Mouse (Mus musculus): Measurements from ENCODE around the gene Pycr2. TPM values are rescaled to one million over a fixed set of nuclear protein-coding genes. Genes with fewer than 3 reads are reported as not detected.

Gene Pycr2
- polyA plus RNA-seq, 1 experiment from 2014 or later, result 125 TPM

DNA sequence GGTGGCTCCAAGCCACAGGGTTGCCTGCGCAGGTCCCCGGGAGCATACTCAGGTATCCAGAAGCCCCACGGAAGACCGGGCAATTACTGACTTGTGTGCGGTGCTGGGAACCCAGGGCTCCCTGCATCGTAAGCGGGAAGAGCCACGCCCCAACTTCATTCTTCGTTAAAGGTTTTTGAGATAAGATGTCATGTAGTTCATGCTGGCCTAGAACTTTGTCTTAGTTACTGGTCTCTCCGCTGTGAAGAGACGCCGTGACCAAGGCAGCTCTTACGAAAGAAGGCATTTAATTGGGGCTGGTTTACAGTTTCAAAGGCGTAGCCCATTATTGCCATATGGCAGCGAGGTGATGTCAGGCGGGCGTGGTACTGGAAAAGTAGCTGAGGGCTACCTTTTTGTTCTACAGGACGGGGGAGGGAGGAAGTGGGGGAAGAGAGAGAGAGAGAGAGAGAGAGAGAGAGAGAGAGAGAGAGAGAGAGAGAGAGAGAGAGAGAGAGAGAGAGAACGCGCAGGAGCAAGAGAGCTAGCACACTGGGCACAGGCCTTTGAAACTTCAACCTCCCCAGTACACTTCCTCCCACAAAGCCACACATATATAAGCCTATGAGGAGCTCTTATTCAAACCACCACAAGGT lies 7.7 kb downstream of the Pycr2 start:
- H3K27ac ChIP-seq, result no peak overlapping the region
- no peaks in the 10 kb centered on the region; the same call in 1 of the 2 replicates for H3K27me3 ChIP-seq (ENCODE audit: insufficient read depth, poor library complexity, severe bottlenecking)
- H3K36me3 ChIP-seq, result peaks cover 27% of the 10 kb centered on the region
- no peaks in the 10 kb centered on the region for H3K9me3 ChIP-seq
- H3K4me3 ChIP-seq, result no peak overlapping the region
- 0 out of 2 replicates have a peak, but pooled peaks cover 7% of the 10 kb centered on the region for H3K4me1 ChIP-seq (replicated peaks)
- no peak for DNase-seq (ENCODE audit: low spot score)
- 65% methylated on average over 20 of the region's 20 CpGs for WGBS

DNA sequence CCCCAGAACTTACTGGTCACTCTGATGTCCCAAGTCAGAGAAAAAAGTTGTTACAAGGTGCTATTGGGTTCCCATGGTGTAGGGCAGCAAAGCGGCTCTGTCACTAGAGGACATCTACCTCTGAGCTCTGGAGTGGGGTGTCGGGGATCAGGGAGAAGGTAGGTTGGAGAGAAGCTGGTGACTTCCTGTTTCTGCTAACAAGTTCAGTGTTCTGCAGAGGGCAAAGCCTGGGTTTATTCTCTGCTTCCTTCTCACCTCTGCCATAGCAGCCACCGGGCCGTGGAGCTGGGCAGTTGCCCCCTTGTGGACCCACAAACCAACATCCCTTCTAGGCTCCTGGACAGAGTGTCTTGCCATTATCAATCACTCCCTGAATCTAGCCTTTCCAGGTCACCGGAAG lies 8.7 kb downstream of the Pycr2 start:
- no peak overlapping the region for H3K27ac ChIP-seq
- WGBS, result 88% methylated on average over 5 of the region's 5 CpGs
- no peak for DNase-seq (ENCODE audit: low spot score)
- no peak overlapping the region for H3K4me3 ChIP-seq
- H3K36me3 ChIP-seq, result peaks cover 16% of the 10 kb centered on the region
- H3K4me1 ChIP-seq (replicated peaks), result 0 out of 2 replicates have a peak, but pooled peaks cover 7% of the 10 kb centered on the region
- no peaks in the 10 kb centered on the region for H3K9me3 ChIP-seq
- H3K27me3 ChIP-seq (ENCODE audit: insufficient read depth, poor library complexity, severe bottlenecking), result no peaks in the 10 kb centered on the region; the same call in 1 of the 2 replicates

DNA sequence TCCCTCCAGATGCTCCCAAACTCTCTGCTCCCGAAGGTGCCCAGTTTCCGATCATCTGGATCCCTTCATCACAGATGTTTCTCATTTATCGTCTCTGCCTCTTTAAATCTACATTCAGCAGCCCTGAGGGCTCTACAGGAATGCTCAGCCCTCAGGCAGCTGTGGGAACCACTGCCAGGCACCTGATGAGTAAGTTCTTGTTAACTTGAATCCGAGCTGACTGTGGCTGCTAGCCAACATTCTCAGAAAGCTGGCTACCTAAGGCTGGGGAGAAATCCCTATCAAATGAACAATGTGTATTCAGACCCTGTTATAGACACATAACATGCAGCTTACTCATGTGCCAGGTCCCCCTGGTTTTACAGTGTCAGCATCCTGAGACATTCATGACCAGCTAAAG lies 9.7 kb downstream of the Pycr2 start:
- no peak for DNase-seq (ENCODE audit: low spot score)
- Histone ChIP-seq H3K36me3 (peaks cover 6% of the 10 kb centered on the region), H3K9me3 (no peaks in the 10 kb centered on the region), H3K27ac (no peak overlapping the region), H3K27me3 (ENCODE audit: insufficient read depth, poor library complexity, severe bottlenecking) (no peaks in the 10 kb centered on the region; the same call in 1 of the 2 replicates), H3K4me1 (replicated peaks) (0 out of 2 replicates have a peak, but pooled peaks cover 7% of the 10 kb centered on the region), H3K4me3 (no peak overlapping the region)
- 65% methylated on average over 4 of the region's 4 CpGs for WGBS

DNA sequence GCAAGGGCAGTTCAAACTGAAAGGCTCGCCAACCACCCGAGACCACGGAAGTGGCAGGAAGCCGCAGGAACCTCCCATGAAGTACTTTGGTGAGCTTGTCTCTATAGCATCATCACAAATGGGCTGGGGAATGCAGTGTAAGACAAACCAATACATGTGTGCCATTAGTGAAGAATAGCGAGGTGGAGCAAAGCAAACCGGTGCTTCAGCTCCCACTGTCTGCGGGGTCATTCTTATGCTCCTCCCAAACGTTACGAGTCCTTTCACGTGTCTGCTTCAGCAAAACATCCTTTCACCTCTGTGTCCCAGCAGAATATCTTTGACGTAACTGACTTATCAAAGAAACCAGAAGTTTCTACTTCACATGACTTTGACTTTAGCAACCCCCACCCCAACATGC lies 12.3 kb downstream of the Pycr2 start:
- no peaks in the 10 kb centered on the region; the same call in 1 of the 2 replicates for H3K27me3 ChIP-seq (ENCODE audit: insufficient read depth, poor library complexity, severe bottlenecking)
- no peak overlapping the region for H3K27ac ChIP-seq
- no peak overlapping the region for H3K4me3 ChIP-seq
- DNase-seq (ENCODE audit: low spot score), result no peak
- no peaks in the 10 kb centered on the region for H3K36me3 ChIP-seq
- 94% methylated on average over 11 of the region's 11 CpGs for WGBS
- 0 out of 2 replicates have a peak, but pooled peaks cover 7% of the 10 kb centered on the region for H3K4me1 ChIP-seq (replicated peaks)
- no peaks in the 10 kb centered on the region for H3K9me3 ChIP-seq

DNA sequence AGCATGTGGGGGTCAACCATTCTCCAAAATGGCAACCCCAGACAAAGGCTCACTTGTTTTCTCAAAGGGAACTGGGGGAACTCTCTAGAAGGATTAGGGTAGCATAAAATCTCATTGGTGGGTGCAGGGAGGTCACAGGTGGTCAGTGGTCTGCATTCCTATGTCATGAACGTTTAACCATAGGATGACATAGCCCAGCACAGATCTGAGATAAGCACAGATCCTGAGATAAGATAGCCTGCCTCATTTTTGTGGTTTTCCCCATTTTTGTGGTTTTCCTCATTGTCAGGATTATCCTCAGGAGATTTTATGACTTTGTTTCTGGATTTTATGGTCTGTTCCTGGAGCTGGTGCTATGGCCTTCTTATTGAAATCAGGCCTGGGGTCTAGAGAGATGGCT lies 13.0 kb downstream of the Pycr2 start:
- DNase-seq (ENCODE audit: low spot score), result no peak
- WGBS, result 51% methylated on average over 1 of the region's 1 CpGs
- H3K27ac ChIP-seq, result no peak overlapping the region
- no peaks in the 10 kb centered on the region for H3K27me3 ChIP-seq (ENCODE audit: insufficient read depth, poor library complexity, severe bottlenecking)
- no peaks in the 10 kb centered on the region for H3K9me3 ChIP-seq
- 0 out of 2 replicates have a peak, but pooled peaks cover 3% of the 10 kb centered on the region for H3K4me1 ChIP-seq (replicated peaks)
- no peaks in the 10 kb centered on the region for H3K36me3 ChIP-seq
- no peak overlapping the region for H3K4me3 ChIP-seq

DNA sequence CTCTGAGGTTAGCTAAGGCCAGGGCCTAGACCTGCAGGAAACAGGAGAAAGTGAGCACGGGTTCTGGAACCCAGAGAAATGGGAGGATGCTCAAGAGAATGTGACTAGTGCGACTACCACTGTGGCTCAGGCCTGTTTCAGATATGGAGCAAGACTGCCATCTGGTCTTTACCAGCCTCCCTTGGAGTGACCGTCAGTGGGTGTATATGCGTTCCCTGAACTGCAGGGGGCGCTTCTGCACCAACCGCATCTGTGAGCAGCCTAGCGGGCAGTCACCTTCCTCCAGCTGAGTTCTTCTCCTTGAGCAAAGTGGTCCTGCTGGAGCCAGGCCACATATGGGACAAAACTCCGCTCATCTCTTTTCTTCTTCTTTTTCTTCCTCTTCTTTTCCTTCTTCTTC lies 15.6 kb downstream of the Pycr2 start:
- Histone ChIP-seq H3K4me3 (no peak overlapping the region), H3K27me3 (ENCODE audit: insufficient read depth, poor library complexity, severe bottlenecking) (no peaks in the 10 kb centered on the region), H3K4me1 (replicated peaks) (0 out of 2 replicates have a peak, but pooled peaks cover 3% of the 10 kb centered on the region), H3K36me3 (no peaks in the 10 kb centered on the region), H3K27ac (no peak overlapping the region), H3K9me3 (no peaks in the 10 kb centered on the region)
- 32% methylated on average over 8 of the region's 8 CpGs for WGBS
- DNase-seq (ENCODE audit: low spot score), result no peak

DNA sequence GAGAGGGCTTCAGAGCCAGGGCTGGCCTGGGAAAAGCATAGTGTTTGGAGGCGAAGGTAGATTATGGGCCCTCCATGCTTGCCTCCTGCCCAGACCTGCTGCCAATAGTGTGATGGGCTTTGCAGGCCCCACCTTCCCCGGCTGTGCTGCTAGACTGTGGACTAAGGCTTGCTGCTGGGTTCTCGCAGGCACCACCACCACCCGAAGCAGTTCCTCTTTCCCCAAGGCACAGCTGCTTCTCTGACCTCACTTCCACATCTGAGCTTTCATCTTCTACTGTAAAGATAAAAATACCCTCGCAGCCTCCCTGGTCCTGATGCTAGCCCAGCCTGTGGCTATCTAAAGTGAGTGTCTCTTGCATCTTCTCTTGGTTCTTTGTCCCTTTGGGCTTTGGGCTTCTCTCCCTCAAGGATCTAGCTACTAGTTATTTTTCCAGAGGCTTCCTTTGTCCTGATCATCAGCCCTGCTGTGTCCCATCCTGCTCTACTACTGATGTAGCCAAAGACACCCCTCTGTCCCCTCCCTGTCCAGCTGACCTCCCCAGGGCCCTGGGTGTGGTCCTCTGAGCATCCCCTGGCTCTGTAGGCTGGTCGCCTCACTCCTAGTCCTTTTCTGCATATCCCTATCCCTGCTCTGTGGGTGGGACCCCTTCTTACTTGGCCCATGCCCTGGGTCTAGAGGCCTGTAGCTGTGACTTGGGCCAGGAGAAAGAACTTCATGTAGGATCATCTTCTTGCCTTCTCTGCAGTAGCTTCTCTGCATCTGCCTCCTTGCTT lies 18.4 kb downstream of the Pycr2 start:
- no peaks in the 10 kb centered on the region for H3K36me3 ChIP-seq
- H3K27me3 ChIP-seq (ENCODE audit: insufficient read depth, poor library complexity, severe bottlenecking), result no peaks in the 10 kb centered on the region
- DNase-seq (ENCODE audit: low spot score), result no peak
- WGBS, result 78% methylated on average over 6 of the region's 6 CpGs
- H3K9me3 ChIP-seq, result no peaks in the 10 kb centered on the region
- H3K4me1 ChIP-seq (replicated peaks), result 0 out of 2 replicates have a peak, but pooled peaks cover 3% of the 10 kb centered on the region
- H3K27ac ChIP-seq, result no peak overlapping the region
- H3K4me3 ChIP-seq, result no peak overlapping the region

DNA sequence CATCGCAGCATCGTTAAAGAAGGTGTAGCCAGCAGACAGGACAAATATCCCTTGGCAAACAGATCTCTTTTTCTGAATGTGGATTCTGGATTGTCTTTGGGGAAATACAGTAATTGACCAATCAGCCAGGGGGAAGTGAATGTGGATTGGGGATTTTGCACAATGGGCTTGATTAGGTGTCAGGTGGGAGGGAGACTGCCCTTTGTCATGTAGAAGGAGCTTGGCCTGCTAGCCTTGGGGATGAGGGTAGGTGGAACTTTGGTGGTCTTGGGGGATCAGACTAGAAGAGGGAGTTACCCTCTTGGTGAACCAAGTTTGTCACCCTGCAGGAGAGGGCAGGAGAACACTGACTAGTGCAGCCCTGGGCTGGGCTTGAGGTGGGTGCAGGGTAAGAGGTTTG lies 20.6 kb downstream of the Pycr2 start:
- no peaks in the 10 kb centered on the region for H3K27me3 ChIP-seq (ENCODE audit: insufficient read depth, poor library complexity, severe bottlenecking)
- no peaks in the 10 kb centered on the region for H3K9me3 ChIP-seq
- H3K4me3 ChIP-seq, result no peak overlapping the region
- DNase-seq (ENCODE audit: low spot score), result no peak
- WGBS, result 44% methylated on average over 2 of the region's 2 CpGs
- H3K27ac ChIP-seq, result no peak overlapping the region
- H3K36me3 ChIP-seq, result no peaks in the 10 kb centered on the region
- no peaks in the 10 kb centered on the region for H3K4me1 ChIP-seq (replicated peaks)

DNA sequence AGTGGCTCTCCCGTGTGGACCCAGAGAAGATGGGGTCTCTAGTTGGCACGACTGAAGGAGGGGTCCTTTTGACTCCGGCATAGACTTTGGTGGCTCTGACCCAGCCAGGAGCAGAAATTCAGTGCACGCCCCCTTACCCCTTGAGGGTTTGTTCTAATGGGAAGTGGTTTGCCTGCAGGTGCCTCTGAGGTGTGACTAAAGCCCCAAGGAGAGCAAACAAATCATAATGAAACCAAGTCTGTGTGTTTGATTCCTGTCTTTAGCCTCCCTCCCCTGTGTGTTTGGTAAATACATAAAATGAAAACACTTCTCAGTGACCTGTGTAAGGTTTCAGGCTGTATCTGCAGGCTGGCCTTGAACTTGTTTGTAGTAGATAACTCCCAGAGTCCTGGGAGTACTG lies 22.2 kb downstream of the Pycr2 start:
- no peaks in the 10 kb centered on the region for H3K36me3 ChIP-seq
- 78% methylated on average over 4 of the region's 4 CpGs for WGBS
- H3K27ac ChIP-seq, result no peak overlapping the region
- 0 out of 2 replicates have a peak, but pooled peaks cover 3% of the 10 kb centered on the region for H3K27me3 ChIP-seq (ENCODE audit: insufficient read depth, poor library complexity, severe bottlenecking)
- H3K4me1 ChIP-seq (replicated peaks), result no peaks in the 10 kb centered on the region
- DNase-seq (ENCODE audit: low spot score), result no peak
- no peak overlapping the region for H3K4me3 ChIP-seq
- H3K9me3 ChIP-seq, result no peaks in the 10 kb centered on the region

DNA sequence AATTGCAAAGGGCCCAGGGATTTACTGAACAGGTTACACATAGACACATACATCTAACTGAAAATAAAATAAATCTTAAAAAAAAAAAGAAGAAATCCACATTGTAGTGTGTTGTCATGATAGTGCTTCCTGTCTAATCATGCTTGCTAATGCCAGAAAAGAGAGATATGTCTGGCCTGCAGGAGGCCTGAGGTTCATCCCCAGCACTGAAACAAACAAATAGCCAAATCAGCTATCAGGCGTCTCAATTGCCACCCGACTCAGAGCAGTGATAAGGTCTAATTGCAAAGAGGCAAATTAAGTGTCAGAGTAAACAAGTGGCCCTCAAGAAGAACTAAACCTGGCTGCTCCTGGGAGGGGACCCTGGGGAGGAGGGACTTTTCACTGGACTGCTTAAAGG lies 25.5 kb downstream of the Pycr2 start:
- WGBS, result 70% methylated on average over 2 of the region's 2 CpGs
- Histone ChIP-seq H3K27ac (no peak overlapping the region), H3K27me3 (ENCODE audit: insufficient read depth, poor library complexity, severe bottlenecking) (peaks cover 23% of the 10 kb centered on the region), H3K9me3 (no peaks in the 10 kb centered on the region), H3K36me3 (no peaks in the 10 kb centered on the region), H3K4me3 (no peak overlapping the region), H3K4me1 (replicated peaks) (peaks cover 15% of the 10 kb centered on the region)
- no peak for DNase-seq (ENCODE audit: low spot score)

DNA sequence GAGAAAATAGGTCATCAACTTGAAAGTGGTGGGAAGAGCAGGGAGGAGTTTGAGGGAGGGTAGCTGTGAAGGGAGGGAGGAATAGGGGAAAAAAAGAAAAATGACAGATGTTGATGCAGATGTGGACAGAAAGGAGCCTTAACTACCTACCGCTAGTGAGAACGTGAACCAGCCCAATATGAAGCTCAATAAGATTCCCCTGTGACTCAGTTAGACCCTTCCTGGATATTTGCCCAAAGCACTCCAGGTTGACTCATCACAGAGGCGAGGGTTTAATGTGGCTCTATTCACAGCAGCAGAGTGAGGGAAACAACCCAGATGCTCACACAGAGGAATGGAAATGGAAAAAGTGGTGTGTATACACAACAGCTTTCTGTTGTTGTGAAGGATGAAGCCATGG lies 27.0 kb downstream of the Pycr2 start:
- 85% methylated on average over 3 of the region's 3 CpGs for WGBS
- no peak overlapping the region for H3K4me3 ChIP-seq
- H3K27me3 ChIP-seq (ENCODE audit: insufficient read depth, poor library complexity, severe bottlenecking), result peaks cover 38% of the 10 kb centered on the region
- no peak overlapping the region for H3K27ac ChIP-seq
- no peaks in the 10 kb centered on the region for H3K9me3 ChIP-seq
- peaks cover 23% of the 10 kb centered on the region for H3K4me1 ChIP-seq (replicated peaks)
- DNase-seq (ENCODE audit: low spot score), result no peak
- H3K36me3 ChIP-seq, result no peaks in the 10 kb centered on the region

DNA sequence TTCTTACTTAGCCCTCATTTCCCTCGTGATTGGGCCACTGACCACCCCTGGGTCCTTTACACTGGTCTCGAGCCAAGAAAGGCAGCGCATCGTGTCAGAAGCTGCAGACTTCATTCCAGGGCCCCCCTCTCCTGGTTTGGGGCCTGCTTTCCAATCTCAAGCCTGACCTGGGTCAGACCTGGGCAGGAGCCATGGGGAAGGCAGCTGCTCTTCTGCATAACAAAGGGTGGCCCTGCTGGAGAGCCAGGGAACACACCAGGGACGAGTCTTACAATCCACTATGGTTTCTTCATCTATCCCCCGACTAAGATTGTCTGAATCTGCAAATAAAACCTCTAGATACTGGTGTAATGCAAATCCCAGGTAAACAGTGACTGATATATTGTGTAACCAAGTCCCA lies 29.6 kb downstream of the Pycr2 start:
- 7% methylated on average over 6 of the region's 6 CpGs for WGBS
- DNase-seq (ENCODE audit: low spot score), result no peak
- H3K27me3 ChIP-seq (ENCODE audit: insufficient read depth, poor library complexity, severe bottlenecking), result peaks cover 64% of the 10 kb centered on the region

More for the DNA sequence above, 29.6 kb downstream of the Pycr2 start:
- H3K4me1 ChIP-seq (replicated peaks), result peaks cover 41% of the 10 kb centered on the region
- H3K4me3 ChIP-seq, result no peak overlapping the region
- H3K9me3 ChIP-seq, result no peaks in the 10 kb centered on the region
- no peaks in the 10 kb centered on the region for H3K36me3 ChIP-seq
- 0 out of 2 replicates have a peak overlapping the region, but pooled peaks have one; percentile 40 for H3K27ac ChIP-seq

Measured in hindbrain, embryonic 10.5 days (tissue).